Mouse (Mus musculus): ENCODE results near the gene Wdfy4. TPM values are rescaled to one million over a fixed set of nuclear protein-coding genes. Genes with fewer than 3 reads are reported as not detected.

The Wdfy4 gene
- polyA plus RNA-seq, 1 experiment from 2014 or later: 0.36 TPM

GRCm38 (mm10) chr14:33116590-33116989, 68.7 kb downstream of the Wdfy4 start:
- no peaks in the 10 kb centered on the region for H3K27me3 ChIP-seq (replicated peaks)
- 69% methylated on average over 1 of the region's 1 CpGs for WGBS
- no peak overlapping the region for H3K27ac ChIP-seq
- no peaks in the 10 kb centered on the region for H3K36me3 ChIP-seq
- no peak overlapping the region for H3K9ac ChIP-seq
- H3K9me3 ChIP-seq: no peaks in the 10 kb centered on the region
- H3K4me2 ChIP-seq: no peak overlapping the region
- H3K4me1 ChIP-seq: no peaks in the 10 kb centered on the region
- no peak for ATAC-seq (ENCODE audit: insufficient read depth, low FRiP score, low read depth)
- no peak overlapping the region for H3K4me3 ChIP-seq (replicated peaks)

- H3K27ac ChIP-seq: no peak overlapping the region
- H3K4me2 ChIP-seq: no peak overlapping the region
- H3K4me1 ChIP-seq: no peaks in the 10 kb centered on the region
- H3K9ac ChIP-seq: no peak overlapping the region
- no peaks in the 10 kb centered on the region; the same call in 1 of the 2 replicates for H3K27me3 ChIP-seq (replicated peaks)
- WGBS: 75% methylated on average over 3 of the region's 3 CpGs
- H3K4me3 ChIP-seq (replicated peaks): no peak overlapping the region
- ATAC-seq (ENCODE audit: insufficient read depth, low FRiP score, low read depth): no peak
- no peaks in the 10 kb centered on the region for H3K36me3 ChIP-seq
- no peaks in the 10 kb centered on the region for H3K9me3 ChIP-seq
Observed at GRCm38 (mm10) chr14:33104809-33105208, 80.5 kb downstream of the Wdfy4 start.

- H3K4me3 ChIP-seq (replicated peaks): no peak overlapping the region
- H3K27me3 ChIP-seq (replicated peaks): no peaks in the 10 kb centered on the region
- H3K4me2 ChIP-seq: no peak overlapping the region
- WGBS: 18% methylated on average over 2 of the region's 2 CpGs
- ATAC-seq (ENCODE audit: insufficient read depth, low FRiP score, low read depth): no peak
- no peak overlapping the region for H3K9ac ChIP-seq
- H3K36me3 ChIP-seq: no peaks in the 10 kb centered on the region
- no peaks in the 10 kb centered on the region for H3K9me3 ChIP-seq
- no peaks in the 10 kb centered on the region for H3K4me1 ChIP-seq
- no peak overlapping the region for H3K27ac ChIP-seq
Observed at GRCm38 (mm10) chr14:33101609-33102008, 83.7 kb downstream of the Wdfy4 start.

- no peaks in the 10 kb centered on the region for H3K9me3 ChIP-seq
- no peak for ATAC-seq (ENCODE audit: insufficient read depth, low FRiP score, low read depth)
- no peaks in the 10 kb centered on the region for H3K27me3 ChIP-seq (replicated peaks)
- no peak overlapping the region for H3K9ac ChIP-seq
- no peak overlapping the region for H3K4me2 ChIP-seq
- H3K36me3 ChIP-seq: no peaks in the 10 kb centered on the region
- H3K4me1 ChIP-seq: no peaks in the 10 kb centered on the region
- WGBS: 79% methylated on average over 5 of the region's 5 CpGs
- H3K27ac ChIP-seq: no peak overlapping the region
- no peak overlapping the region for H3K4me3 ChIP-seq (replicated peaks)
Observed at GRCm38 (mm10) chr14:33099926-33100325, 85.4 kb downstream of the Wdfy4 start.

- Histone ChIP-seq H3K4me3 (replicated peaks) (no peak overlapping the region), H3K36me3 (no peaks in the 10 kb centered on the region), H3K9ac (no peak overlapping the region), H3K4me2 (no peak overlapping the region), H3K27me3 (replicated peaks) (no peaks in the 10 kb centered on the region), H3K9me3 (no peaks in the 10 kb centered on the region), H3K4me1 (no peaks in the 10 kb centered on the region), H3K27ac (no peak overlapping the region)
- 60% methylated on average over 7 of the region's 7 CpGs for WGBS
- no peak for ATAC-seq (ENCODE audit: insufficient read depth, low FRiP score, low read depth)
Observed at GRCm38 (mm10) chr14:33099111-33099510, 86.2 kb downstream of the Wdfy4 start.

GRCm38 (mm10) chr14:33096462-33096861, 88.8 kb downstream of the Wdfy4 start:
- ATAC-seq (ENCODE audit: insufficient read depth, low FRiP score, low read depth): no peak
- Histone ChIP-seq H3K4me3 (replicated peaks) (no peak overlapping the region), H3K27ac (no peak overlapping the region), H3K9ac (no peak overlapping the region), H3K4me1 (no peaks in the 10 kb centered on the region), H3K36me3 (no peaks in the 10 kb centered on the region), H3K9me3 (no peaks in the 10 kb centered on the region), H3K27me3 (replicated peaks) (no peaks in the 10 kb centered on the region), H3K4me2 (no peak overlapping the region)
- WGBS: 67% methylated on average over 5 of the region's 5 CpGs

GRCm38 (mm10) chr14:33083326-33083725, 102.0 kb downstream of the Wdfy4 start:
- H3K27ac ChIP-seq: no peak overlapping the region
- H3K9ac ChIP-seq: no peak overlapping the region
- H3K4me2 ChIP-seq: no peak overlapping the region
- no peaks in the 10 kb centered on the region for H3K4me1 ChIP-seq
- H3K27me3 ChIP-seq (replicated peaks): no peaks in the 10 kb centered on the region
- WGBS: 80% methylated on average over 8 of the region's 8 CpGs
- H3K4me3 ChIP-seq (replicated peaks): no peak overlapping the region
- no peak for ATAC-seq (ENCODE audit: insufficient read depth, low FRiP score, low read depth)
- H3K9me3 ChIP-seq: no peaks in the 10 kb centered on the region
- H3K36me3 ChIP-seq: no peaks in the 10 kb centered on the region

- no peaks in the 10 kb centered on the region for H3K27me3 ChIP-seq (replicated peaks)
- no peak overlapping the region for H3K27ac ChIP-seq
- no peak overlapping the region for H3K4me2 ChIP-seq
- no peaks in the 10 kb centered on the region for H3K36me3 ChIP-seq
- H3K9me3 ChIP-seq: no peaks in the 10 kb centered on the region
- H3K4me3 ChIP-seq (replicated peaks): no peak overlapping the region
- no peak overlapping the region for H3K9ac ChIP-seq
- ATAC-seq (ENCODE audit: insufficient read depth, low FRiP score, low read depth): no peak
- H3K4me1 ChIP-seq: no peaks in the 10 kb centered on the region
- 26% methylated on average over 1 of the region's 1 CpGs for WGBS
Observed at GRCm38 (mm10) chr14:33082301-33082700, 103.0 kb downstream of the Wdfy4 start.

- no peak overlapping the region for H3K27ac ChIP-seq
- WGBS: 76% methylated on average over 6 of the region's 6 CpGs
- no peaks in the 10 kb centered on the region for H3K27me3 ChIP-seq (replicated peaks)
- H3K4me2 ChIP-seq: no peak overlapping the region
- H3K9me3 ChIP-seq: no peaks in the 10 kb centered on the region
- no peak for ATAC-seq (ENCODE audit: insufficient read depth, low FRiP score, low read depth)
- H3K36me3 ChIP-seq: no peaks in the 10 kb centered on the region
- H3K9ac ChIP-seq: no peak overlapping the region
- no peak overlapping the region for H3K4me3 ChIP-seq (replicated peaks)
- no peaks in the 10 kb centered on the region for H3K4me1 ChIP-seq
Observed at GRCm38 (mm10) chr14:33081370-33081860, 103.9 kb downstream of the Wdfy4 start.

GRCm38 (mm10) chr14:33078596-33078995, 106.7 kb downstream of the Wdfy4 start:
- 82% methylated on average over 6 of the region's 6 CpGs for WGBS
- no peak overlapping the region for H3K4me2 ChIP-seq
- H3K9me3 ChIP-seq: no peaks in the 10 kb centered on the region
- H3K27me3 ChIP-seq (replicated peaks): no peaks in the 10 kb centered on the region
- no peak overlapping the region for H3K9ac ChIP-seq
- no peak overlapping the region for H3K27ac ChIP-seq
- no peak overlapping the region for H3K4me3 ChIP-seq (replicated peaks)
- no peak for ATAC-seq (ENCODE audit: insufficient read depth, low FRiP score, low read depth)
- no peaks in the 10 kb centered on the region for H3K36me3 ChIP-seq
- no peaks in the 10 kb centered on the region for H3K4me1 ChIP-seq

GRCm38 (mm10) chr14:33078110-33078509, 107.2 kb downstream of the Wdfy4 start:
- no peak overlapping the region for H3K4me2 ChIP-seq
- H3K9me3 ChIP-seq: no peaks in the 10 kb centered on the region
- H3K9ac ChIP-seq: no peak overlapping the region
- no peak overlapping the region for H3K27ac ChIP-seq
- no peaks in the 10 kb centered on the region for H3K4me1 ChIP-seq
- no peak overlapping the region for H3K4me3 ChIP-seq (replicated peaks)
- ATAC-seq (ENCODE audit: insufficient read depth, low FRiP score, low read depth): no peak
- H3K36me3 ChIP-seq: no peaks in the 10 kb centered on the region
- no peaks in the 10 kb centered on the region for H3K27me3 ChIP-seq (replicated peaks)
- 89% methylated on average over 6 of the region's 6 CpGs for WGBS

GRCm38 (mm10) chr14:33073355-33073754, 112.0 kb downstream of the Wdfy4 start:
- H3K36me3 ChIP-seq: no peaks in the 10 kb centered on the region
- no peak for ATAC-seq (ENCODE audit: insufficient read depth, low FRiP score, low read depth)
- H3K27me3 ChIP-seq (replicated peaks): no peaks in the 10 kb centered on the region
- H3K9ac ChIP-seq: no peak overlapping the region
- no peak overlapping the region for H3K4me2 ChIP-seq
- no peaks in the 10 kb centered on the region for H3K9me3 ChIP-seq
- 75% methylated on average over 3 of the region's 3 CpGs for WGBS
- no peak overlapping the region for H3K4me3 ChIP-seq (replicated peaks)
- H3K4me1 ChIP-seq: no peaks in the 10 kb centered on the region
- H3K27ac ChIP-seq: no peak overlapping the region

GRCm38 (mm10) chr14:33072351-33072750, 113.0 kb downstream of the Wdfy4 start:
- 85% methylated on average over 7 of the region's 7 CpGs for WGBS
- Histone ChIP-seq H3K4me3 (replicated peaks) (no peak overlapping the region), H3K4me2 (no peak overlapping the region), H3K9me3 (no peaks in the 10 kb centered on the region), H3K27ac (no peak overlapping the region), H3K9ac (no peak overlapping the region), H3K4me1 (no peaks in the 10 kb centered on the region), H3K36me3 (no peaks in the 10 kb centered on the region), H3K27me3 (replicated peaks) (no peaks in the 10 kb centered on the region)
- ATAC-seq (ENCODE audit: insufficient read depth, low FRiP score, low read depth): no peak

Data from stomach, embryonic 15.5 days (tissue).